Mouse (Mus musculus): ENCODE results near the gene Itm2c. TPM values are rescaled to one million over a fixed set of nuclear protein-coding genes. Genes with fewer than 3 reads are reported as not detected.

Gene Itm2c
- total RNA-seq, 1 experiment: 82.9 TPM

DNA sequence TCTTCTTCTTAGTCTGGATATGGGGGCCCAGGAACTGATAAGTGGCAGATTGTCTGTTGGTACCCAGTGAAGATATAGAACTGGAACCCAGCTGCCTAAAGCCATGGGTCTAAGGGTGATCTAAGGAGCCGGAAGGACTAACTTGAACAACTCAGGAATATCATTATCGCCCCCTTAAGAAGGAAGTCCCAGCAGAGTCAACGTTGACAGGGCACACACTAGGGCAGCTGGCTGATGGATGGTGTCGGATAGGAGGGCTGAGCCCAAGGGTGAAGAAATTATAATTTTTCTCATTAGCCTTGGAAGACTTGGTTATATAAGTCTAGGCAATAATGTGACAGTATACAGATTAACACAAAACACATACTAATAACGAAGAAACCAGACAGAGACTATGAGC, 2.0 kb downstream of the Itm2c start:
- peaks cover 0 to 22% of the 10 kb centered on the region in 2 experiments; a peak in 2 of 4 replicates for H3K4me1 ChIP-seq (ENCODE audit: control insufficient read depth in 2 of 2, insufficient read depth in 2 of 2, low read length in 2 of 2, poor library complexity in 1 of 2)
- H3K9me3 ChIP-seq (ENCODE audit: control insufficient read depth, insufficient read depth, low read depth, low read length): no peaks in the 10 kb centered on the region
- H3K27ac ChIP-seq (ENCODE audit: insufficient read depth, low read depth, low read length, poor library complexity, severe bottlenecking): no peak overlapping the region
- H3K4me3 ChIP-seq (ENCODE audit: insufficient read depth in 1 of 2, low read depth in 1 of 2, low read length in 2 of 2, poor library complexity in 1 of 2, severe bottlenecking in 1 of 2): no peak overlapping the region
- DNase-seq (ENCODE audit: low read depth, low spot score): no peak
- no peaks in the 10 kb centered on the region; the same call in 1 of the 2 replicates for H3K36me3 ChIP-seq (ENCODE audit: control insufficient read depth, insufficient read depth, low read length, poor library complexity, severe bottlenecking)
- in situ Hi-C loops (cut with MboI; ENCODE audit: low sequenced_read_pairs in 2 of 2, unreplicated experiment in 2 of 2): no loop called here
- no peak overlapping the region for H3K9ac ChIP-seq (ENCODE audit: insufficient read depth, low read depth, low read length, poor library complexity, severe bottlenecking)
- TF ChIP-seq ZC3H11A (IDR thresholded peaks at IDR 0.05; ENCODE audit: borderline replicate concordance, low read depth, low read length): no peak
- no peak for TF ChIP-seq HCFC1 (IDR thresholded peaks at IDR 0.05; ENCODE audit: borderline replicate concordance, insufficient read depth, low read length)
- no peak for TF ChIP-seq MAFK (IDR thresholded peaks at IDR 0.05; ENCODE audit: insufficient read depth, low read depth, low read length)
- no peak for TF ChIP-seq ZNF384 (IDR thresholded peaks at IDR 0.05; ENCODE audit: low read depth, low read length)
- no peak for TF ChIP-seq CHD2 (IDR thresholded peaks at IDR 0.05; ENCODE audit: low read depth, low read length)

DNA sequence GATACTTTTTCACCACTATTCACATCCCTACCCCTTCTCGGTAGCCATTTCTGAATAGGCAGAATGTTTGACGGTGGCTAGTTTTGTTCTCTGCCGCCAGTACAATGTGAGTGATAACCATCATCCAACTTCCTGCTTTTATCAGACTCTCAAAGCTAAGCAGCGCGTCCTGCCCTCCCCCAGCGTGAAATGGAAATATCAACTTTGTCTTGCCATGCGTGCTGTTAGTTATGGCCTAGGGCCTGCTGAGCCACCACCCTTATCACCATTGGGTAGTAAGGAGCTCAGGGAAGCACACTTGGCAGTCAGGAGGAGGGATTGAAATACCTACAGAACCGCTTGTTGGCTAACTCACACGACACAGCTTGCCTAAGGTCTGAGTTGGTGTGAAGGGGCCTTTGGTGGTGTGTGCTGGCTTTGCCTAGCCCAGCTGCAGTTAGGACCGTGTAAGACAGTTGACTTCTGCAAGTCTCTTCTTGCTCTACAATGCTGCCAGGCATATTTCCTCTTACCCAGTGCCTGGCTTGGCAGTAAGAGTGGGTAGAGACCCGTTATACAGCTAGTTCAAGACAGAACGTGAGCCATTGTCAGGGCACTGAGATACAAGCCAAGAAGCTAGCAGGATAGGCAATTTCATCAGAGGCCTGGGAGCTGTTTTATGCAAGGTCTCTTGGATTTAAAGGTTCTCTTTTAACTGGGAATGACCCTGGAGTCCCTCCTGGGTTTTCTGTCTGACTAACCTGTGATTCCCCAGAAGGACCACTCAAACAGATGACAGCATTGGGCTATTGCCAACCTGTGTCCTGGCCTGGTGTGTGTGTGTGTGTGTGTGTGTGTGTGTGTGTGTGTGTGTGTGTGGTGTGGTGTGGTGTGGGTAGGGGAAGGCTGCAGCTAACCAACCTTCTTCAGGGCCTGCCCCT, 3.0 kb downstream of the Itm2c start:
- in situ Hi-C loops (cut with MboI; ENCODE audit: low sequenced_read_pairs in 2 of 2, unreplicated experiment in 2 of 2): no loop called here
- TF ChIP-seq CHD2 (IDR thresholded peaks at IDR 0.05; ENCODE audit: low read depth, low read length) (no peak), HCFC1 (IDR thresholded peaks at IDR 0.05; ENCODE audit: borderline replicate concordance, insufficient read depth, low read length) (no peak), MAFK (IDR thresholded peaks at IDR 0.05; ENCODE audit: insufficient read depth, low read depth, low read length) (no peak), ZNF384 (IDR thresholded peaks at IDR 0.05; ENCODE audit: low read depth, low read length) (no peak), ZC3H11A (IDR thresholded peaks at IDR 0.05; ENCODE audit: borderline replicate concordance, low read depth, low read length) (no peak)
- no peak for DNase-seq (ENCODE audit: low read depth, low spot score)
- peaks cover 0 to 22% of the 10 kb centered on the region in 2 experiments; a peak in 2 of 4 replicates for H3K4me1 ChIP-seq (ENCODE audit: control insufficient read depth in 2 of 2, insufficient read depth in 2 of 2, low read length in 2 of 2, poor library complexity in 1 of 2)
- no peaks in the 10 kb centered on the region for H3K9me3 ChIP-seq (ENCODE audit: control insufficient read depth, insufficient read depth, low read depth, low read length)
- H3K4me3 ChIP-seq (ENCODE audit: insufficient read depth in 1 of 2, low read depth in 1 of 2, low read length in 2 of 2, poor library complexity in 1 of 2, severe bottlenecking in 1 of 2): no peak overlapping the region
- no peak overlapping the region for H3K9ac ChIP-seq (ENCODE audit: insufficient read depth, low read depth, low read length, poor library complexity, severe bottlenecking)
- H3K36me3 ChIP-seq (ENCODE audit: control insufficient read depth, insufficient read depth, low read length, poor library complexity, severe bottlenecking): no peaks in the 10 kb centered on the region; the same call in 1 of the 2 replicates
- no peak overlapping the region for H3K27ac ChIP-seq (ENCODE audit: insufficient read depth, low read depth, low read length, poor library complexity, severe bottlenecking)

DNA sequence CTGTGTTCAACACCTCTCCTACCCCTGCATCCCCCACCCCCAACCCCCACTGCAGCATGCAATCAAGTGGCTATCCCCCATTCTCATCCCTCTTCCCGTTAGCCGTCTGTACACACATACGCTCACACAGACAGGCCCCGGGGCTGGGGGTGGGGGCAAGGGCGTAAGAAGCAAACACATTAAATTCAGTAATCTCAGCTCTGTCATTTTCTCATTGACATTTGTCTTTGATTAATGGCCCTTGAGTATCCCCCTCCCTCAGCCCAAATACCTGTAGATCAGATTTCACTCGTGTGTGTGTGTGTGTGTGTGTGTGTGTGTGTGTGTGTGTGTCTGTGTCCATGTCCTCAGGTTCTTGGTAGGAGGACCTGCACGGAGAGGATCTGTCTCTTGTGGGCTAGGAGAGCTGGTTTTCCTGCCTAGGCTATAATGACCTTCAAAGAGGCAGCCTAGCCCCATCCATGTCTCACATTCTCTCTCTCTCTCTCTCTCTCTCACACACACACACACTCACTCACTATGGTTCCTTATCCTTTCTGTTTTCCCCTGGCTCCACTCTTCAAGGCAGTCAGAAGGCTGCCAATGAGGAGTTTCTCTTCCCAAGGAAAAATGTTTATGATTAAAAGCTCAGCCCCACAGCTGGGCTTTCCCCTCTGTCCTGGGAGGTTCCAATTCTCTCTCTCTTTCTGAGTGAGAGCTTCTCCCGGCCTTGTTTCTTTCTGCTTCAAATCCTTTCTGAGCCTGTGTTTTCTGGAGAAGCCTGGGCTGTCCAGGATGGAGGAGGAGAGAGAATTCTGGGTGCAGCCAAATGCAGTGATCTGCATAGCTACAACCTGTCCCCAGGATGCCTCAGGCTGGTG, 4.0 kb downstream of the Itm2c start:
- Histone ChIP-seq H3K4me1 (ENCODE audit: control insufficient read depth in 2 of 2, insufficient read depth in 2 of 2, low read length in 2 of 2, poor library complexity in 1 of 2) (peaks cover 0 to 22% of the 10 kb centered on the region in 2 experiments; a peak in 2 of 4 replicates), H3K4me3 (ENCODE audit: insufficient read depth in 1 of 2, low read depth in 1 of 2, low read length in 2 of 2, poor library complexity in 1 of 2, severe bottlenecking in 1 of 2) (no peak overlapping the region), H3K27ac (ENCODE audit: insufficient read depth, low read depth, low read length, poor library complexity, severe bottlenecking) (no peak overlapping the region), H3K9me3 (ENCODE audit: control insufficient read depth, insufficient read depth, low read depth, low read length) (no peaks in the 10 kb centered on the region), H3K36me3 (ENCODE audit: control insufficient read depth, insufficient read depth, low read length, poor library complexity, severe bottlenecking) (peaks cover 3% of the 10 kb centered on the region; the same call in 1 of the 2 replicates), H3K9ac (ENCODE audit: insufficient read depth, low read depth, low read length, poor library complexity, severe bottlenecking) (no peak overlapping the region)
- DNase-seq (ENCODE audit: low read depth, low spot score): no peak
- in situ Hi-C loops (cut with MboI; ENCODE audit: low sequenced_read_pairs in 2 of 2, unreplicated experiment in 2 of 2): no loop called here
- TF ChIP-seq MAFK (IDR thresholded peaks at IDR 0.05; ENCODE audit: insufficient read depth, low read depth, low read length) (no peak), CHD2 (IDR thresholded peaks at IDR 0.05; ENCODE audit: low read depth, low read length) (no peak)

DNA sequence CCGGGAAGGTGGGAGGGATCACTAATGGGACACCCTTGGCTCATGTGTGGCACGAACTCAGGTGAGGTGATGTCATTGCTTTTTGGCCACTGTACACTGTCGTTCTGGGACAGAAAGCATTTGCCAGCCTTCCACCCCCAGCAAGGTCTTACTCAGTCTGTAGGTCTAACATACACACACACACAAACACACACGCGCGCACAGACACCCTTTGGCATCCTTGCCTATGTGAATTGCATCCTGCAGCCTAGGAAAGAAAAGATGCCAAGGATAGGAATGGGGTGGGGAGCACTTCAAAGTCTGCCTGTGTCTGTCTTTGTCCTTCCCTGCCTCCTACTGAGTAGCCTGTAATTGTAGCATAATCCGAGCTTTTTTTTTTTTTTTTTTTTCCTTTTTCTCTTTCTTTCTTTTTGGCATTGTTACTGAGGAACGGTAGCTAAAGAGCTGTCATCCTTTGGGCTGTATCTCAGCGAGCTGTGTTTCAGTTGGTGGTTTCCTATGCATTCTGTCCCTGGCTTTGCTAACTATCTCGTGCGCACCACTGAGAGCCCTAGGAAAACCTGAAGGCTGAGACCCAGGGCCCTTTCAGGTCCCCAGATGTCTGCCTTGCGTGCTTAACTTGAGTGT, 4.8 kb downstream of the Itm2c start:
- in situ Hi-C loops (cut with MboI; ENCODE audit: low sequenced_read_pairs in 2 of 2, unreplicated experiment in 2 of 2): no loop called here
- DNase-seq (ENCODE audit: low read depth, low spot score): no peak
- no peaks in the 10 kb centered on the region for H3K9me3 ChIP-seq (ENCODE audit: control insufficient read depth, insufficient read depth, low read depth, low read length)
- H3K9ac ChIP-seq (ENCODE audit: insufficient read depth, low read depth, low read length, poor library complexity, severe bottlenecking): no peak overlapping the region
- no peak for TF ChIP-seq HCFC1 (IDR thresholded peaks at IDR 0.05; ENCODE audit: borderline replicate concordance, insufficient read depth, low read length)
- TF ChIP-seq MAFK (IDR thresholded peaks at IDR 0.05; ENCODE audit: insufficient read depth, low read depth, low read length): no peak
- TF ChIP-seq ZC3H11A (IDR thresholded peaks at IDR 0.05; ENCODE audit: borderline replicate concordance, low read depth, low read length): no peak
- TF ChIP-seq CHD2 (IDR thresholded peaks at IDR 0.05; ENCODE audit: low read depth, low read length): no peak
- TF ChIP-seq ZNF384 (IDR thresholded peaks at IDR 0.05; ENCODE audit: low read depth, low read length): no peak
- H3K4me1 ChIP-seq (ENCODE audit: control insufficient read depth in 2 of 2, insufficient read depth in 2 of 2, low read length in 2 of 2, poor library complexity in 1 of 2): peaks cover 0 to 22% of the 10 kb centered on the region in 2 experiments; a peak in 2 of 4 replicates
- H3K4me3 ChIP-seq (ENCODE audit: insufficient read depth in 1 of 2, low read depth in 1 of 2, low read length in 2 of 2, poor library complexity in 1 of 2, severe bottlenecking in 1 of 2): no peak overlapping the region
- H3K36me3 ChIP-seq (ENCODE audit: control insufficient read depth, insufficient read depth, low read length, poor library complexity, severe bottlenecking): peaks cover 5% of the 10 kb centered on the region; the same call in 1 of the 2 replicates
- H3K27ac ChIP-seq (ENCODE audit: insufficient read depth, low read depth, low read length, poor library complexity, severe bottlenecking): no peak overlapping the region
